Mouse (Mus musculus): ENCODE measurements at regions not wholly inside any gene's neighbourhood (a gene's known extent, or its start where the extent isn't known, plus 50 kb on each side); places are given as distances from the start of the nearest gene placed in this dataset.

- DNase-seq (ENCODE audit: low spot score) (peak; percentile 42), ATAC-seq (ENCODE audit: low FRiP score) (no peak)
- no peak overlapping the region for H3K27ac ChIP-seq (ENCODE audit: low read depth, low read length)
- no peaks in the 10 kb centered on the region for H3K36me3 ChIP-seq (ENCODE audit: insufficient read depth, low read length)
- H3K4me2 ChIP-seq (ENCODE audit: low read depth, low read length, poor library complexity, severe bottlenecking) = no peak overlapping the region
- WGBS = 16% methylated on average over 3 of the region's 3 CpGs
- no peaks in the 10 kb centered on the region for H3K27me3 ChIP-seq (ENCODE audit: insufficient read depth, low read length)
- H3K9me3 ChIP-seq (ENCODE audit: low read length) = no peaks in the 10 kb centered on the region
- H3K4me3 ChIP-seq (ENCODE audit: low read depth, low read length) = no peak overlapping the region
- peak; percentile 74 for TF ChIP-seq CTCF (IDR thresholded peaks at IDR 0.05)
- no peaks in the 10 kb centered on the region for H3K4me1 ChIP-seq (ENCODE audit: insufficient read depth, low read length)
- H3K9ac ChIP-seq (replicated peaks; ENCODE audit: low read length, poor library complexity, severe bottlenecking) = no peak overlapping the region
These were observed 57.3 kb upstream of the Cylc1 start for GRCm38 (mm10) chrX:111052943-111053342.
